Mouse (Mus musculus): ENCODE measurements around the gene Anapc2. TPM values are rescaled to one million over a fixed set of nuclear protein-coding genes. Genes with fewer than 3 reads are reported as not detected.

The Anapc2 gene
- polyA plus RNA-seq, 1 experiment from 2014 or later: 111 TPM

- H3K27ac ChIP-seq (ENCODE audit: low read depth, low read length): no peak overlapping the region
- H3K4me3 ChIP-seq (ENCODE audit: low read length): no peak overlapping the region
- H3K4me1 ChIP-seq (ENCODE audit: control insufficient read depth, insufficient read depth, low read length): peaks cover 12% of the 10 kb centered on the region; the same call in 1 of the 2 replicates
- no peak overlapping the region for H3K9ac ChIP-seq (ENCODE audit: low read depth, low read length)
- no peaks in the 10 kb centered on the region for H3K36me3 ChIP-seq (ENCODE audit: control insufficient read depth, insufficient read depth, low read length)
- peaks cover 10% of the 10 kb centered on the region; the same call in 1 of the 2 replicates for H3K27me3 ChIP-seq (ENCODE audit: control insufficient read depth, insufficient read depth, low read length)
- no peaks in the 10 kb centered on the region for H3K9me3 ChIP-seq (ENCODE audit: control insufficient read depth, low read length)
- H3K4me2 ChIP-seq (replicated peaks; ENCODE audit: low read depth, low read length): no peak overlapping the region
- ATAC-seq (ENCODE audit: low FRiP score, low TSS enrichment): no peak
Measured at GRCm38 (mm10) chr2:25238106-25238505, 34.2 kb upstream of the Anapc2 start.

GRCm38 (mm10) chr2:25239766-25240165 lies 32.5 kb upstream of the Anapc2 start:
- peaks cover 12% of the 10 kb centered on the region; the same call in 1 of the 2 replicates for H3K4me1 ChIP-seq (ENCODE audit: control insufficient read depth, insufficient read depth, low read length)
- no peak overlapping the region for H3K4me2 ChIP-seq (replicated peaks; ENCODE audit: low read depth, low read length)
- H3K9me3 ChIP-seq (ENCODE audit: control insufficient read depth, low read length): no peaks in the 10 kb centered on the region
- H3K27ac ChIP-seq (ENCODE audit: low read depth, low read length): no peak overlapping the region
- H3K4me3 ChIP-seq (ENCODE audit: low read length): no peak overlapping the region
- H3K36me3 ChIP-seq (ENCODE audit: control insufficient read depth, insufficient read depth, low read length): no peaks in the 10 kb centered on the region
- H3K9ac ChIP-seq (ENCODE audit: low read depth, low read length): no peak overlapping the region
- no peak for ATAC-seq (ENCODE audit: low FRiP score, low TSS enrichment)
- 82% methylated on average over 3 of the region's 3 CpGs for WGBS
- peaks cover 10% of the 10 kb centered on the region; the same call in 1 of the 2 replicates for H3K27me3 ChIP-seq (ENCODE audit: control insufficient read depth, insufficient read depth, low read length)

GRCm38 (mm10) chr2:25240310-25240709 lies 32.0 kb upstream of the Anapc2 start:
- peaks cover 1% of the 10 kb centered on the region; the same call in 1 of the 2 replicates for H3K36me3 ChIP-seq (ENCODE audit: control insufficient read depth, insufficient read depth, low read length)
- H3K9me3 ChIP-seq (ENCODE audit: control insufficient read depth, low read length): no peaks in the 10 kb centered on the region
- H3K9ac ChIP-seq (ENCODE audit: low read depth, low read length): peak overlapping the region; percentile 45; the same call in 1 of the 2 replicates
- peaks cover 12% of the 10 kb centered on the region; the same call in 1 of the 2 replicates for H3K4me1 ChIP-seq (ENCODE audit: control insufficient read depth, insufficient read depth, low read length)
- whole genome bisulfite sequencing: 55% methylated on average over 8 of the region's 8 CpGs
- no peak overlapping the region; the same call in 1 of the 2 replicates for H3K27ac ChIP-seq (ENCODE audit: low read depth, low read length)
- H3K27me3 ChIP-seq (ENCODE audit: control insufficient read depth, insufficient read depth, low read length): peaks cover 10% of the 10 kb centered on the region; the same call in 1 of the 2 replicates
- 0 out of 2 replicates have a peak, but pooled peaks have one; percentile 2 for ATAC-seq (ENCODE audit: low FRiP score, low TSS enrichment)
- peak overlapping the region; percentile 24 for H3K4me3 ChIP-seq (ENCODE audit: low read length)
- H3K4me2 ChIP-seq (replicated peaks; ENCODE audit: low read depth, low read length): peak overlapping the region; percentile 93

- Histone ChIP-seq H3K27ac (ENCODE audit: low read depth, low read length) (peak overlapping the region; percentile 8; the same call in 1 of the 2 replicates), H3K27me3 (ENCODE audit: control insufficient read depth, insufficient read depth, low read length) (peaks cover 10% of the 10 kb centered on the region; the same call in 1 of the 2 replicates)
Measured at GRCm38 (mm10) chr2:25240723-25241437, 31.4 kb upstream of the Anapc2 start.

GRCm38 (mm10) chr2:25241438-25241775 lies 30.9 kb upstream of the Anapc2 start:
- 8% methylated on average over 6 of the region's 6 CpGs for WGBS
- Histone ChIP-seq H3K9ac (ENCODE audit: low read depth, low read length) (no peak overlapping the region), H3K4me1 (ENCODE audit: control insufficient read depth, insufficient read depth, low read length) (peaks cover 12% of the 10 kb centered on the region; the same call in 1 of the 2 replicates), H3K36me3 (ENCODE audit: control insufficient read depth, insufficient read depth, low read length) (peaks cover 7% of the 10 kb centered on the region; the same call in 1 of the 2 replicates), H3K4me3 (ENCODE audit: low read length) (peak overlapping the region; percentile 53; the same call in 1 of the 2 replicates), H3K27ac (ENCODE audit: low read depth, low read length) (no peak overlapping the region), H3K9me3 (ENCODE audit: control insufficient read depth, low read length) (no peaks in the 10 kb centered on the region), H3K4me2 (replicated peaks; ENCODE audit: low read depth, low read length) (peak overlapping the region; percentile 93), H3K27me3 (ENCODE audit: control insufficient read depth, insufficient read depth, low read length) (peaks cover 10% of the 10 kb centered on the region; the same call in 1 of the 2 replicates)
- peak; percentile 3; the same call in 1 of the 2 replicates for ATAC-seq (ENCODE audit: low FRiP score, low TSS enrichment)

More at GRCm38 (mm10) chr2:25240723-25241437, 31.4 kb upstream of the Anapc2 start:
- peak; percentile 89 for ATAC-seq (ENCODE audit: low FRiP score, low TSS enrichment)
- Histone ChIP-seq H3K4me1 (ENCODE audit: control insufficient read depth, insufficient read depth, low read length) (peaks cover 12% of the 10 kb centered on the region; the same call in 1 of the 2 replicates), H3K36me3 (ENCODE audit: control insufficient read depth, insufficient read depth, low read length) (peaks cover 4% of the 10 kb centered on the region; the same call in 1 of the 2 replicates), H3K9me3 (ENCODE audit: control insufficient read depth, low read length) (no peaks in the 10 kb centered on the region), H3K4me2 (replicated peaks; ENCODE audit: low read depth, low read length) (peak overlapping the region; percentile 93), H3K9ac (ENCODE audit: low read depth, low read length) (peak overlapping the region; percentile 45), H3K4me3 (ENCODE audit: low read length) (peak overlapping the region; percentile 24)
- WGBS: 1% methylated on average over 29 of the region's 29 CpGs

GRCm38 (mm10) chr2:25242101-25242506 lies 30.2 kb upstream of the Anapc2 start, which contains the start of the genes Rnf208 and Cysrt1:
Rnf208 (plus strand) TSS chr2:25242255.
Cysrt1 (minus strand) TSS chr2:25242452.
- no peaks in the 10 kb centered on the region for H3K9me3 ChIP-seq (ENCODE audit: control insufficient read depth, low read length)
- peaks cover 10% of the 10 kb centered on the region; the same call in 1 of the 2 replicates for H3K27me3 ChIP-seq (ENCODE audit: control insufficient read depth, insufficient read depth, low read length)
- peaks cover 12% of the 10 kb centered on the region for H3K36me3 ChIP-seq (ENCODE audit: control insufficient read depth, insufficient read depth, low read length)
- peak within 1 kb of the TSS; percentile 53 for H3K4me3 ChIP-seq (ENCODE audit: low read length)
- no peak for ATAC-seq (ENCODE audit: low FRiP score, low TSS enrichment)
- 1% methylated on average over 45 of the region's 59 CpGs for WGBS
- H3K27ac ChIP-seq (ENCODE audit: low read depth, low read length): peak within 1 kb of the TSS; percentile 8; the same call in 1 of the 2 replicates
- peak within 1 kb of the TSS; percentile 93 for H3K4me2 ChIP-seq (replicated peaks; ENCODE audit: low read depth, low read length)
- peaks cover 12% of the 10 kb centered on the region; the same call in 1 of the 2 replicates for H3K4me1 ChIP-seq (ENCODE audit: control insufficient read depth, insufficient read depth, low read length)
- peak within 1 kb of the TSS; percentile 67 for H3K9ac ChIP-seq (ENCODE audit: low read depth, low read length)

- H3K4me2 ChIP-seq (replicated peaks; ENCODE audit: low read depth, low read length): no peak overlapping the region
- no peak overlapping the region for H3K27ac ChIP-seq (ENCODE audit: low read depth, low read length)
- peaks cover 10% of the 10 kb centered on the region; the same call in 1 of the 2 replicates for H3K27me3 ChIP-seq (ENCODE audit: control insufficient read depth, insufficient read depth, low read length)
- H3K36me3 ChIP-seq (ENCODE audit: control insufficient read depth, insufficient read depth, low read length): peaks cover 22% of the 10 kb centered on the region
- no peak for ATAC-seq (ENCODE audit: low FRiP score, low TSS enrichment)
- 69% methylated on average over 8 of the region's 8 CpGs for WGBS
- no peak overlapping the region for H3K9ac ChIP-seq (ENCODE audit: low read depth, low read length)
- no peak overlapping the region for H3K4me3 ChIP-seq (ENCODE audit: low read length)
- H3K9me3 ChIP-seq (ENCODE audit: control insufficient read depth, low read length): no peaks in the 10 kb centered on the region
- peaks cover 12% of the 10 kb centered on the region; the same call in 1 of the 2 replicates for H3K4me1 ChIP-seq (ENCODE audit: control insufficient read depth, insufficient read depth, low read length)
Measured at GRCm38 (mm10) chr2:25243342-25243741, 28.9 kb upstream of the Anapc2 start.

GRCm38 (mm10) chr2:25244144-25244543 lies 28.1 kb upstream of the Anapc2 start:
- Histone ChIP-seq H3K27me3 (ENCODE audit: control insufficient read depth, insufficient read depth, low read length) (peaks cover 10% of the 10 kb centered on the region; the same call in 1 of the 2 replicates), H3K9ac (ENCODE audit: low read depth, low read length) (no peak overlapping the region), H3K4me1 (ENCODE audit: control insufficient read depth, insufficient read depth, low read length) (peaks cover 12% of the 10 kb centered on the region; the same call in 1 of the 2 replicates), H3K9me3 (ENCODE audit: control insufficient read depth, low read length) (no peaks in the 10 kb centered on the region), H3K4me3 (ENCODE audit: low read length) (no peak overlapping the region), H3K27ac (ENCODE audit: low read depth, low read length) (no peak overlapping the region), H3K36me3 (ENCODE audit: control insufficient read depth, insufficient read depth, low read length) (peaks cover 30% of the 10 kb centered on the region), H3K4me2 (replicated peaks; ENCODE audit: low read depth, low read length) (no peak overlapping the region)
- ATAC-seq (ENCODE audit: low FRiP score, low TSS enrichment): no peak
- WGBS: 91% methylated on average over 4 of the region's 4 CpGs
